Mouse (Mus musculus) limb, embryonic 15.5 days (tissue): ENCODE results near the gene Amhr2. TPM values are rescaled to one million over a fixed set of nuclear protein-coding genes. Genes with fewer than 3 reads are reported as not detected.

Source experiments
- ATAC-seq: fragments of 200-750 bp; cut with Nextera tagmentation; 2 replicates; pipeline ENCODE4 v1.8.0; 2017; ENCODE audit warnings: low read depth, moderate TSS enrichment; ENCODE audit not compliant: insufficient number of reproducible peaks, low FRiP score, low TSS enrichment
- H3K27ac ChIP-seq: fragments of 300-500 bp; sonication (generic); 2 replicates; pipeline ENCODE4 v1.5.1; 2015; ENCODE audit warnings: moderate library complexity, mild to moderate bottlenecking, inconsistent platforms
- H3K27me3 ChIP-seq: fragments of 300-500 bp; sonication (generic); 2 replicates; pipeline ENCODE4 v1.6.1; 2015; ENCODE audit warnings: inconsistent platforms
- H3K36me3 ChIP-seq: fragments of 300-500 bp; sonication (generic); 2 replicates; pipeline ENCODE4 v1.6.1; 2015; ENCODE audit warnings: inconsistent platforms
- H3K4me1 ChIP-seq: fragments of 300-500 bp; sonication (generic); 2 replicates; pipeline ENCODE4 v1.6.1; 2015; ENCODE audit warnings: inconsistent platforms
- H3K4me2 ChIP-seq: fragments of 300-500 bp; sonication (generic); 2 replicates; pipeline ENCODE4 v1.6.1; 2015; ENCODE audit warnings: mild to moderate bottlenecking, inconsistent platforms
- H3K4me3 ChIP-seq: fragments of 300-500 bp; sonication (generic); 2 replicates; pipeline ENCODE4 v1.5.1; 2015; ENCODE audit warnings: mild to moderate bottlenecking, inconsistent platforms
- H3K9ac ChIP-seq: fragments of 300-500 bp; sonication (generic); 2 replicates; pipeline ENCODE4 v1.6.1; 2015; ENCODE audit warnings: inconsistent platforms
- H3K9me3 ChIP-seq: fragments of 300-500 bp; sonication (generic); 2 replicates; pipeline ENCODE4 v1.6.1; 2016; ENCODE audit warnings: inconsistent platforms
- WGBS: fragments of 180-500 bp; shearing (Covaris S2); methylation state at CpG from one replicate; pipeline ENCODE4 v1.1.7; 2015; 5-methylcytosine and 5-hydroxymethylcytosine counted together
- polyA plus RNA-seq: library from polyadenylated mRNA; unstranded; fragments of >200 nt; fragmentation: Nextera tagmentation; extraction: Ambion mirVana; gene quantifications from 2 replicates; pipeline ENCODE4 v1.2.1, GENCODE M21; 2015

The Amhr2 gene
- 1.0 and 2.6 TPM in 2 replicates for polyA plus RNA-seq

DNA sequence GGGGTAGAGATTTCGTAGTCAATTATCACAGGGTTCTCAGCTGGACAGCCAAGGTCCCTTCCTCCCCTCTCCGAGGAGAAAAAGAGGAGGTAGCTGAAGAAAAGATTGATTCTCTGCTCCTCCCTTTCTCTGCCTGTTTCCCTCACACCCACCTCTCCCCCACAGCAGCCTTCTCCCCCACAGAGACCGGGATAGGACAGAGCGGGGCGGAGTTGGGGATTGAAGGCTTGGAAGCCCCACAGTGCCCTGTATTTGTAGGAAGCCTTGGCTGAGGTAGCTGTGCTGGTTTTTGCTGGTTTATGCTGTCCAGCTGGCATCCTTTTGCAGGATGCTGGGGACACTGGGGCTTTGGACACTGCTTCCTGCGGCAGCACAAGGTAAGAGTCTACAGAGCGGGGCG lies at the start of gene Amhr2:
TSS of gene Amhr2 (plus strand) at position 222 of the 400 bp plus-strand sequence.
- H3K27me3 ChIP-seq, result no peaks in the 10 kb centered on the region
- no peaks in the 10 kb centered on the region for H3K4me1 ChIP-seq
- no peaks in the 10 kb centered on the region for H3K9me3 ChIP-seq
- no peaks in the 10 kb centered on the region for H3K36me3 ChIP-seq
- no peak within 1 kb of the TSS for H3K4me3 ChIP-seq
- H3K27ac ChIP-seq, result no peak within 1 kb of the TSS
- ATAC-seq, result no peak
- no peak within 1 kb of the TSS for H3K4me2 ChIP-seq
- no peak within 1 kb of the TSS for H3K9ac ChIP-seq
- WGBS, result 65% methylated on average over 8 of the region's 8 CpGs

DNA sequence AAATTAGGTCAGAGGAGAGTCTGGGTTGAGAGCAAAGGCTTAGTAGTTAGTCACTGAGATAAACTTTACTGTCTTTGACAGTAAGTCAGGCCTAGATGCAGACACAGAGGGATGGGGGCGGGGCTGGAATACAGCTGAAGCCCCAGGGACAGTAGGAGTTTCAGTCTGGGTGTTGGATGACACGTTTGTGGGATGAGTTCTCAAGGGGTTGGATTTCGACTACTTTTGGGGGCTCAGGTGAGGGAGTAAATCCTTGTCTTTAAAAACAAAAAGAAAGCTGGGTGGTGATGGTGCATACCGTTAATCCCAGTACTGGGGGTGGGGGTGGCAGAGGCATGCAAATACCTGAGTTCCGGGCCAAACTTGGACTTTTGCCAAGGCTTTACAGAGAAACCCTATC lies 46.5 kb upstream of the Amhr2 start:
- peak overlapping the region; percentile 66 for H3K4me2 ChIP-seq
- peak overlapping the region; percentile 94 for H3K27ac ChIP-seq
- 16% methylated on average over 5 of the region's 5 CpGs for WGBS
- H3K4me3 ChIP-seq, result peak overlapping the region; percentile 48
- H3K9ac ChIP-seq, result no peak overlapping the region
- no peaks in the 10 kb centered on the region for H3K36me3 ChIP-seq
- H3K27me3 ChIP-seq, result no peaks in the 10 kb centered on the region
- peaks cover 30% of the 10 kb centered on the region for H3K4me1 ChIP-seq
- no peak for ATAC-seq
- H3K9me3 ChIP-seq, result no peaks in the 10 kb centered on the region

DNA sequence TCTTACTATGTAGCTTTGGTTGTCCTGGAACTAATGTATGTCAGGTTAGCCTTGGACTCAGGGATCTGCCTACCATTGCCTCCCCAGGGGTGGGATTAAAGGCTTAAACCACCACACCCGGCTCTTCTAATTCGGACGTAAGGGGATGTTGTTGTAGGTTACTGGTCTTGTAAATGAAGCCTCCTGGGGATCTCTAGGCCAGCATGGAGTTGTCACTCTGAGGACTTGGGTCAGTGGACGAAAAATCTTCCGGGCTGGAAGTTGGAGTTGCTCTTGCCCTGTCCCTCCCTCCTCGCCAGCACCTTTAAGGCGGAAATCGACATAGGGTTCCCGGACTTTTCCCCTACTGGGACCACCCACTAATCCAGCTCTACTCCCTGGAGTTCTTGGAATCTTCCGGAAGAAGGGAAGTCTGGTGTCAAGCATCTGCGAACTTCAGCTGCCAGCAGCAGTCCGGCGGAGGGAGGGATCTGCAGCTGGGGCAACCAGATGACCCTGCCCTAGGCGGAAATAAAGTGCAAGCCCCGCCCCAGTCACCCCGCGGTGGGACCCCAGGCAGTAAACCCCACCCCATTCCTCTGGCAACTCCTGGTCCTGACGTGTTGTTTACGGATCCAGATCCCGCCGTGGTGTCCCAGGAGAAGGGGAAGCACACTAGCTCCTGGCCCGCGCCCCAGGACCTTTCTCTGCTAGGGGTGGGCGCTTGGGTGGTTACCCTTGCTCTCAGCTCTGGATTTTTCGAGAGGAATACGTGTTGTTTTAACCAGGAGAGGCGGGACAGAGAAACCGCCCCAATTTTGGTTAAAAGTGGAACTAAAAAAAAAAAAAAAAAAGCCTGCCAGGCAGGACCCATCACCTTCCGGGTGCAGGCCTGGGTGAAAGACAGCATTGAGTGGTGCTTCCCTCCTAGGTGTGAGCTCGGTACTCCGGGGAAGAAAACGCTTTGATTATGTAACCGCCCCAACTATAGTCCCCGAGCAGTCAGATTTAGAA lies 45.6 kb upstream of the Amhr2 start:
- Histone ChIP-seq H3K27ac (peak overlapping the region; percentile 94), H3K36me3 (no peaks in the 10 kb centered on the region), H3K4me3 (peak overlapping the region; percentile 48), H3K27me3 (no peaks in the 10 kb centered on the region), H3K9me3 (no peaks in the 10 kb centered on the region), H3K4me1 (peaks cover 29% of the 10 kb centered on the region), H3K9ac (peak overlapping the region; percentile 26), H3K4me2 (peak overlapping the region; percentile 66)
- 3% methylated on average over 34 of the region's 34 CpGs for WGBS
- ATAC-seq, result peak; percentile 83

DNA sequence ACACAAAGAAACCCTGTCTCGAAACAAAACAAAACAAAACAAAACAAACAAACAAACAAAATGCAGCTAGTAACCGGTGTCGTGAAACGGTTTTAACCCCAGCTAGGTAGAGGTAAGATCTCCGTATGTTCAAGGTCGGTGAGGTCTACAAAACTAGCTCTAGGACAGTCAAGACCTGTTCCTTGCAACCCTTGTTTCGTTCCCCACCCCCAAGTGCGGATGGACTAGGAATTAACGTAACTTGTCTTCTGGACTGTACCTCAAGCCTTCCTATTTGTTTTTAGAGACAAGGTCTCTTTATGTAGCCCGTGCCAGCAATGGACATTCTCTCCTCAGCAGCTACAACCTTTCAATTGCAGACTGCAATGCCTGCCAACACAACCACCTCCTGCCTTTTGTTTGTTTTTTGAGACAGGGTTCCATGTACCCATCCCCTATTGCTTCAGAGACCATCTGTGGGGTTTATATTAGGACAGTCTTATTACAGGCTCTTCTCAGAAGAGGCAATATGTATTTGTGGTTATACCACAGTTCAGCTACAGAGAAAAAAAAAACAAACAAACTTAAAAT lies 44.6 kb upstream of the Amhr2 start:
- Histone ChIP-seq H3K9ac (no peak overlapping the region), H3K27ac (peak overlapping the region; percentile 94), H3K9me3 (no peaks in the 10 kb centered on the region), H3K4me3 (no peak overlapping the region), H3K27me3 (no peaks in the 10 kb centered on the region), H3K4me2 (peak overlapping the region; percentile 66; the same call in 1 of the 2 replicates), H3K36me3 (no peaks in the 10 kb centered on the region), H3K4me1 (peaks cover 22% of the 10 kb centered on the region)
- 80% methylated on average over 10 of the region's 10 CpGs for WGBS
- ATAC-seq, result no peak

DNA sequence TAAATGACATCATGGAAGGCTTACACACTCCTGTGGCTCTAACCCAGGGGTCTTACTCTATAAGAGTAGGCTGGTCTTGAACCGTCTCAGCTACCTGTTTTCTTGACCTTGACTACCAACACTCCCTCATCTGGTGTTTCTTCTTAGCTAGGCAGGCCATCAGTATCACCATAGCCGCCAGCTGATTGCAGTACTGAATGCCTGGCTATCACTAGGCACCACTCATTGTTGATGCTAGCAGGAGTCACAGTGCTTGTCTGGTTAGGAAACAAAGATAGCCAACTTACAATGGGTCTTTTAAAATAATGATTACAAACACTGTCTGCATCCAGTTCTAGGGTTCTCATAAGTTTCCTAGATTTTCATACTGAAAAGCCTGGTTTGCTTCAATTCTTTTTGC lies 43.9 kb upstream of the Amhr2 start:
- Histone ChIP-seq H3K9me3 (no peaks in the 10 kb centered on the region), H3K27ac (no peak overlapping the region), H3K27me3 (no peaks in the 10 kb centered on the region), H3K4me3 (no peak overlapping the region), H3K9ac (no peak overlapping the region), H3K36me3 (no peaks in the 10 kb centered on the region), H3K4me2 (no peak overlapping the region), H3K4me1 (peaks cover 22% of the 10 kb centered on the region)
- 78% methylated on average over 2 of the region's 2 CpGs for WGBS
- ATAC-seq, result no peak

DNA sequence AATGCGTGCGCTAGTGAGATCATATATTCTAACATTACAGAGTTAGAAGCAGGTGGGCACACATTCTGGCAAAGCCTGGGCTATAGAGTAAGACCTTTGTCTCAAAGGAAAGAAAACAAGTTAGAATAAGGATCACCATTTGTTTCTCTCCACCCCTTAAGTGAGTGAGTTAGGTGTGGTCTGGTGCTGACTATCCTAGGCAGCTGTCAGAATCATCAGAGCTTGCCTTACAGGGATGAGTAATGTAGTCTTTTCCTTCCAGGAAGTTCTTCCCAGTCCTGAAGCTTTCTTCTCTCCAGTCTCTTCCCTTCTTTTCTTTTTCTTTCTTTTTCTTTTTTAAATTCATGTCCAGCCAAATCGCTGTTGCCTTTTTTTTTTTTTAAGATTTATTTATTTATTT lies 43.0 kb upstream of the Amhr2 start:
- no peak overlapping the region for H3K27ac ChIP-seq
- WGBS, result 91% methylated on average over 3 of the region's 3 CpGs

DNA sequence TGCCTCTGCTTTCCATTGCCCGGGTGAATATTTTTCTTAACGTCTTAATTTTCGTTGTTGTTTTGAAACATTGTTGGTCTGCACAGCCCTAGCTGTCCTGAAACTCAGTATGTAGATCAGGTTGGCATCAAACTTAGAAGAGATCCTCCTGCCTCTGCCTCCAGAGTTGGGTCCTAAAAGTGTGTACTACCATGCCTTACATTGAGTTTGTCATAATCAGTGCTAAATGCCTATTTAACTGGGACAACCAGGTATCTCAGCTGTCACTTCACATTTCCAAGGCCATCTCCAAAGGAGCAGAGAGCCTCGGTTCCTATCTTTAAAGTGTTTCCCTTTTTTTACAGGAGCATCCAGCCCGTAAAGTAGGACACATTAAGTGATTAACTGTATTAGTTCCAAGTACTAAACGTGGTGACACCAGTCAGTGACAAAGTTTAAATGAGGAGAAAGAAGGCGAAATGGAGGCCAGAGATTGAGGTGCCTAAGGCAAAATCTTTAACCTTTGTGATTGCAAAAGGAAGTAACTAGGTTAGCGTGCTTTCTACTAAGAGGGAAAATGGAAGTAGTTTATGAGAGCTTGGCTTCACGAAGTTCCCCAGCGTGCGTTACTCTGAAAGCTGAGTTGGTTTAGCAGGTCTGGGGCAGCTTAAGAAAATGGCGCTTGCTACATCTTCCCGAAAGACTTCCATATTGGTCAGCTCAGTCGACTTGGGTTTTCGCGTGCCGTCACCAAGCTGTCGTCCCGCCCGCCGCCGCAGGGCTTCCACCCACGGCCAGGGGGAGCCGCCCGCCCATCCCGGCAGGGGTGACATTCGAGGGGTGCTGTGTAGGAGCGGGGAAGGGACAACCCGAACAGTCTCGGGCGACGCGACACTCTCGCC lies 40.3 kb upstream of the Amhr2 start:
- Histone ChIP-seq H3K36me3 (peaks cover 20% of the 10 kb centered on the region), H3K9ac (peak overlapping the region; percentile 66), H3K4me2 (peak overlapping the region; percentile 59), H3K27me3 (no peaks in the 10 kb centered on the region), H3K4me3 (peak overlapping the region; percentile 55), H3K9me3 (no peaks in the 10 kb centered on the region), H3K4me1 (peaks cover 38% of the 10 kb centered on the region), H3K27ac (peak overlapping the region; percentile 100)
- WGBS, result 14% methylated on average over 34 of the region's 34 CpGs
- peak; percentile 17 for ATAC-seq

More for the DNA sequence above, 43.0 kb upstream of the Amhr2 start:
- Histone ChIP-seq H3K9ac (no peak overlapping the region), H3K9me3 (no peaks in the 10 kb centered on the region), H3K4me1 (peaks cover 25% of the 10 kb centered on the region), H3K4me3 (no peak overlapping the region), H3K27me3 (no peaks in the 10 kb centered on the region), H3K4me2 (no peak overlapping the region), H3K36me3 (no peaks in the 10 kb centered on the region)
- no peak for ATAC-seq

DNA sequence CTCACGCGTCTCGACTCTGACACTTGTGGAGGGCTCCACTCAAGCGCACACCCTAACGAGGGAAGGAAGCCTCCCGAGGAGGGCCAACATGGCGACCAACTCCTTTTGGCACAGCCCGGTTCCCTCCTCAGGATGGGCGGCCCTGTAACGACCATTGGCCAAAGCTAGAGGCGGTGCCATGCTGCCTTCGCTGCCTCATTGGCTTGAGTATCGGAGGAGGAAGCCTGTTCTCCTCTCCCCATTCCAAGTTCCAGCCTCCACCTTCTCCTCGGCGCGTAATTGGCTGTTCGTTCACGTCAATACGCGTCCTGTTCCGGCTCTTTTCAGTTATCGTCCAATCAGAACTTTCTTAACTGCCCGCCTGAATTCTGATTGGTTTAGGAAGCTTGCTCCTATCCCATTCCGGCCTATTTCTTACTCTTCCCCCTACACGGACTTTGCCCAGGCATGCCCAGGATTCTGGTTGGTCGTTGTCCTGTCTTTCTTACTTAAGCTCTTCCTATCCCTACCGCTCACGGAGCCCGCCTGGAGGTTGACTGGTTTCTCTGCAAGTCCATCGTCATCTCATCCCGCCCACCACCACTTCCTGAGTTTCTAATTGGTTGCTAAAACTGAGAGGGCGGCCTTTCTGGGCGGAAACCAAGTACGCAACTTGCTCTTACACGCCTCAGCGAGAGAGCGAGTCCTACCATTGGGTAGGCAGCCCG lies 39.5 kb upstream of the Amhr2 start, which contains the start of gene Sp1:
TSS of gene Sp1 (plus strand) at position 655 of the 707 bp plus-strand sequence.
- ATAC-seq, result peak; percentile 97
- Histone ChIP-seq H3K9me3 (no peaks in the 10 kb centered on the region), H3K9ac (peak within 1 kb of the TSS; percentile 91), H3K27me3 (no peaks in the 10 kb centered on the region), H3K36me3 (peaks cover 28% of the 10 kb centered on the region), H3K4me1 (peaks cover 36% of the 10 kb centered on the region), H3K27ac (peak within 1 kb of the TSS; percentile 100), H3K4me2 (peak within 1 kb of the TSS; percentile 59), H3K4me3 (peak within 1 kb of the TSS; percentile 64)
- under 1% methylated on average over 38 of the region's 38 CpGs for WGBS

DNA sequence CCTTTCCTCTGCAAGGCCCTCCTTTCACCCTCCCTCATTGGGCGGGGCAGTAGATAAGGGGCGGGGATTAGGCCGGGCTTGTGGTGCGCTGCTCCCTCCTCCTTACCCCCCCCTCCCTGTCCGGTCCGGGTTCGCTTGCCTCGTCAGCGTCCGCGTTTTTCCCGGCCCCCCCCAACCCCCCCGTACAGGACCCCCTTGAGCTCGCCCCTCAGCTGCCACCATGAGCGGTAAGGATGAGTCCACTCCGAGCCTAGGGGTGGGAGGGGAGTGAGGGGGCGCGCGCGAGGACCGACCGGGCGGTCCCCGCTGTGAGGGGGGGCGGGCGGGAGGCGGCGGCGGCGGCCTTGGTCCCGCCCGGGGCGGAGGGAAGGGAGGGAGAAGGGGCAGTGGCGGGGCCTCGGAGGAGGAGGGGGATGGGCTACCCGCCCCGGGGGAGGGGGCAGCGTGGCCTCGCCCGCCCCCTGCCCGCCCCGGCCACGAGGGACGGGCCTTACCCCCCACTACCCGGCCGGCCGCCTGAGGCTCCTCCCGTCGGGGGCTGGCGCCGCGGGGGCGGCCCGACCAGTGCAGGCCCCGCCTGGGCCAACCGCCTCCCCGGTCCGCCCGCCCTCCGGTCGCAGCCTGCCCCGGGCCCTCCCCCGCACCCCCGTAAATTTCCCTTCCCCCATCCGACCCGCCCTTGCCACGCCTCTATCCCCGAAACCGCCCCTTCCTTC lies 38.8 kb upstream of the Amhr2 start:
- Histone ChIP-seq H3K4me2 (peak overlapping the region; percentile 44), H3K27ac (peak overlapping the region; percentile 98), H3K27me3 (no peaks in the 10 kb centered on the region), H3K36me3 (peaks cover 30% of the 10 kb centered on the region), H3K4me3 (peak overlapping the region; percentile 64), H3K9ac (peak overlapping the region; percentile 91), H3K9me3 (no peaks in the 10 kb centered on the region), H3K4me1 (peaks cover 35% of the 10 kb centered on the region)
- WGBS, result 0% methylated on average over 30 of the region's 69 CpGs
- ATAC-seq, result peak; percentile 12

DNA sequence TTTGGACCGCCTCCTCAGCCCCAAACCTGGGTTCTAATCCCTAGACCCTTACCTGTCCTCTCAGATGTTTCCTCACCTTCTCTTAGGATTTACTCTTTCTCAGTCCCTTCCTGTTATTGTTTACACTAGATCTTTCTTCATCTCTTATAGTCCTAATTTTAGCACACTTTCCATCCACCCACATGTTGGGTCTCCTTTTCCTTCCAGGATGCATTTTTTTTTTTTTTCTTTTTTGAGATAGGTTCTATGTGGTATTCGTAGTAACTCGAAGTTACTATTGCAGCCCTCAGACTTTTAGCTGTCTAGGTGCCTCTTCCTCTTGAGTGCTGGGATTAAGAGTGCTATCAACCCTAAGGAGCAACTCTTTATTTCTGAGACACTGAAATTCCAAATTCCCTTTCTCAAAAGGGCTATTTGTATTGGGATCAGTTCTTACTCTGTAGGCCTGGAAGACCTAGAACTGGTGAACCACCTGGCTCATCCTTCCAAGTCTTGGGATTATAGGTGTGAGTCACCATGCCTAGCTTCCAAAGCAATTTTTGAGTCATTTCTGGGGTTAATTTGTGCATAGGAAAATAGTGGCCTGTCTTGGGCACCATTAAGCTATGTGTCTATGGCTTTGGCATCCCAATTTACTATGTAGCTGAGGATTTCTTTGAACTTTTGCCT lies 38.1 kb upstream of the Amhr2 start:
- H3K9ac ChIP-seq, result peak overlapping the region; percentile 91; the same call in 1 of the 2 replicates
- no peak for ATAC-seq
- peaks cover 41% of the 10 kb centered on the region for H3K4me1 ChIP-seq
- H3K27me3 ChIP-seq, result no peaks in the 10 kb centered on the region
- peak overlapping the region; percentile 44 for H3K4me2 ChIP-seq
- H3K36me3 ChIP-seq, result peaks cover 36% of the 10 kb centered on the region
- H3K9me3 ChIP-seq, result no peaks in the 10 kb centered on the region
- H3K4me3 ChIP-seq, result peak overlapping the region; percentile 64
- WGBS, result 20% methylated on average over 3 of the region's 3 CpGs
- H3K27ac ChIP-seq, result peak overlapping the region; percentile 98
